Mouse (Mus musculus) C2C12 (cell line): ENCODE data around the gene Il1rap.

Experiments
- CEBPB ChIP-seq: IDR thresholded peaks from one replicate; pipeline ENCODE4 v1.6.1; 2011; ENCODE audit warnings: low read depth, mild to moderate bottlenecking, control low read depth, moderate library complexity
- CTCF ChIP-seq: IDR thresholded peaks from one replicate; pipeline ENCODE4 v1.5.1; 2011; ENCODE audit not compliant: control insufficient read depth, insufficient read depth, insufficient read length
- FOSL1 ChIP-seq: IDR thresholded peaks from one replicate; pipeline ENCODE4 v1.8.0; 2011; ENCODE audit warnings: mild to moderate bottlenecking, low read length; ENCODE audit not compliant: poor library complexity, insufficient read depth, severe bottlenecking
- MAX ChIP-seq: IDR thresholded peaks from one replicate; pipeline ENCODE4 v1.6.1; 2011; ENCODE audit warnings: mild to moderate bottlenecking, control low read depth
- USF1 ChIP-seq: IDR thresholded peaks from one replicate; pipeline ENCODE4 v1.6.1; 2011; ENCODE audit warnings: low read depth, mild to moderate bottlenecking, control low read depth, moderate library complexity

DNA sequence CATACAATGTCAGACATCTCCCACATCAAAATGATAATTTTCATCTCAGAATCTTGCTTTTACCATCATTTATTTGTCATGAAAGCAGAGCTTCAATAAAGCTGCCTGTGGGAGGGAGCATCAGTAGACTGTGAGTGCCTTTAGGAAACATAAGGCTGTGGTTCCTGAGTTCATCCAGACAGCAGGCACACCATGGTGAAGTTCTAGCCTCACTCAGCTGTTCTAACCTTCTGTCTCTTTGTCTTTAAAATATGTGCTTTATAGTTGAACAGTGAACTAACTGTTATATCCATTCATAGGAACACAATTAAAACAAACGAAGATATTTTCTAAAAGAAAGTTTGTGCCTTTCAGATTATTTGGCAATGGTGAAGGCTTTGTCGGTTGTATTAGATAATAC is 84.9 kb downstream of the Il1rap start:
- TF ChIP-seq CTCF (no peak), USF1 (no peak), MAX (no peak), CEBPB (no peak), FOSL1 (no peak)
